Mouse (Mus musculus) cerebellum, adult 2 months (tissue): ENCODE data around the gene 4930503B20Rik. TPM values are rescaled to one million over a fixed set of nuclear protein-coding genes. Genes with fewer than 3 reads are reported as not detected.

ENCODE experiments used
- DNase-seq, 2 experiments: peaks; one replicate each; pipeline ENCODE4 v3.0.0; 2021
- H3K27ac ChIP-seq: fragments of 200-500 bp; 2 replicates; pipeline ENCODE4 v1.5.1; 2012; ENCODE audit warnings: low read length, control low read depth, inconsistent platforms; ENCODE audit not compliant: insufficient read depth
- H3K27me3 ChIP-seq: fragments of 200-500 bp; 2 replicates; pipeline ENCODE4 v1.6.1; 2012; ENCODE audit warnings: inconsistent platforms, mild to moderate bottlenecking, low read length, moderate library complexity; ENCODE audit not compliant: control insufficient read depth, insufficient read depth
- H3K4me1 ChIP-seq: fragments of 200-500 bp; 2 replicates; pipeline ENCODE4 v1.6.1; 2011; ENCODE audit warnings: low read length; ENCODE audit not compliant: control insufficient read depth, insufficient read depth
- H3K4me3 ChIP-seq: fragments of 200-500 bp; replicated peaks from 2 replicates; pipeline ENCODE3; 2011; ENCODE audit warnings: mild to moderate bottlenecking, low read depth, low read length, control low read depth; ENCODE audit not compliant: insufficient read depth
- CTCF ChIP-seq: fragments of 200-500 bp; IDR thresholded peaks from 2 replicates; pipeline ENCODE4 v1.5.1; 2011; ENCODE audit warnings: low read depth, mild to moderate bottlenecking, control low read depth, low read length, moderate library complexity, borderline replicate concordance; ENCODE audit not compliant: insufficient read depth
- POLR2A ChIP-seq: fragments of 200-500 bp; IDR thresholded peaks from 2 replicates; pipeline ENCODE4 v1.6.1; 2011; ENCODE audit warnings: low read length, control low read depth, borderline replicate concordance; ENCODE audit not compliant: insufficient read depth
- WGBS: fragments of 180-500 bp; shearing (Covaris S2); methylation state at CpG from one replicate; pipeline ENCODE4 v1.1.7; 2018; 5-methylcytosine and 5-hydroxymethylcytosine counted together
- polyA plus RNA-seq: library from polyadenylated mRNA; depleted of rRNA; stranded (reverse); fragments of >200 nt; gene quantifications from 2 replicates; pipeline ENCODE4 v1.2.3, GENCODE M21; 2012

Gene 4930503B20Rik
- polyA plus RNA-seq, 1 experiment, result not detected

- Histone ChIP-seq H3K4me3 (no peak overlapping the region), H3K4me1 (peaks cover 5% of the 10 kb centered on the region), H3K27me3 (no peaks in the 10 kb centered on the region), H3K27ac (peak overlapping the region; percentile 59)
- TF ChIP-seq POLR2A, result no peak
- no peak for TF ChIP-seq CTCF
- DNase-seq, result peak; percentile 83 to 94
- WGBS, result 9% methylated on average over 14 of the region's 14 CpGs
Observed at GRCm38 (mm10) chr3:146620555-146621249, 30.4 kb downstream of the 4930503B20Rik start.

DNA sequence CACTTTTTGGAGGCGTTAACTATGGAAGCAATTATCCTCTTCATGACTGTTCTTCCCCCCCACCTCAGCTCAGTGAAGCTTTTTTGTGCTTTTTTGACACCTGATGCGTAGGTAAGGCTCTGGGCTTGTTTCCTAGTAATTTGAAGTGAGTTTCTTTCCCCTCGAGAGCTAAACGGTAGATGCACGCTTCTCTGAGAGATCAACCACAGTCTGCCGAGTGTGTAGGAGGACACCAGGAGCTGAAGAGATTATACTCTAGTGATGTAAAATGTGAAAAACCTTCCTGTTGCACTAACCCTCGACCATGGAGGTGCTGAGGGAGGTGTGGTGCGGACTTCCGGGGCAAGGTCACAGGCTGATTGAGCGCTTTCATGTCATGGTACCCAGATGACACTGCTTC is 31.0 kb downstream of the 4930503B20Rik start:
- no peak for TF ChIP-seq CTCF
- TF ChIP-seq POLR2A, result no peak
- H3K4me3 ChIP-seq, result no peak overlapping the region
- H3K27me3 ChIP-seq, result no peaks in the 10 kb centered on the region
- peaks cover 5% of the 10 kb centered on the region for H3K4me1 ChIP-seq
- 31% methylated on average over 10 of the region's 10 CpGs for WGBS
- H3K27ac ChIP-seq, result peak overlapping the region; percentile 59
- DNase-seq, result no peak

DNA sequence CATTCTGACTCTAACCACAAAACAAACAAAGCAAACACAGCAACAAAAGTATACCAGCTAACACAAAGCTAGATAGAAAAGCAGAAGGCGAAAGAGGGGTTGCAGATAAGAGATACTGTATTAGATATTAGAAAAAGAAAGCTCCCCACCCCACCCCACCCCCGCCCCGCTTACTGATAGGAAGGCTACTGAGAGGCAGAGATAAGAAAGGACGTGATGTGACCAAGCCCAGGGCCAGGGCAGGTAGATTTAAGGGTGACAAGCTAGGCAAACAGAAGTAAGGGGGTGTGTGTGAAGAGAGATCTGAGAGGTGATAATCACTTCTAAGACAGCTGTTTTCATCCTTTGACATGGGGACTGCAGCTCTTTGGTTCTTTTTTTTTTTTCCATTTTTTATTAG is 32.8 kb downstream of the 4930503B20Rik start:
- Histone ChIP-seq H3K27me3 (no peaks in the 10 kb centered on the region), H3K4me3 (no peak overlapping the region), H3K4me1 (peaks cover 5% of the 10 kb centered on the region), H3K27ac (no peak overlapping the region)
- TF ChIP-seq CTCF (no peak), POLR2A (no peak)
- DNase-seq, result no peak
- 95% methylated on average over 4 of the region's 4 CpGs for WGBS

- no peak for TF ChIP-seq POLR2A
- no peak for TF ChIP-seq CTCF
Observed at GRCm38 (mm10) chr3:146617946-146618345, 33.2 kb downstream of the 4930503B20Rik start.

DNA sequence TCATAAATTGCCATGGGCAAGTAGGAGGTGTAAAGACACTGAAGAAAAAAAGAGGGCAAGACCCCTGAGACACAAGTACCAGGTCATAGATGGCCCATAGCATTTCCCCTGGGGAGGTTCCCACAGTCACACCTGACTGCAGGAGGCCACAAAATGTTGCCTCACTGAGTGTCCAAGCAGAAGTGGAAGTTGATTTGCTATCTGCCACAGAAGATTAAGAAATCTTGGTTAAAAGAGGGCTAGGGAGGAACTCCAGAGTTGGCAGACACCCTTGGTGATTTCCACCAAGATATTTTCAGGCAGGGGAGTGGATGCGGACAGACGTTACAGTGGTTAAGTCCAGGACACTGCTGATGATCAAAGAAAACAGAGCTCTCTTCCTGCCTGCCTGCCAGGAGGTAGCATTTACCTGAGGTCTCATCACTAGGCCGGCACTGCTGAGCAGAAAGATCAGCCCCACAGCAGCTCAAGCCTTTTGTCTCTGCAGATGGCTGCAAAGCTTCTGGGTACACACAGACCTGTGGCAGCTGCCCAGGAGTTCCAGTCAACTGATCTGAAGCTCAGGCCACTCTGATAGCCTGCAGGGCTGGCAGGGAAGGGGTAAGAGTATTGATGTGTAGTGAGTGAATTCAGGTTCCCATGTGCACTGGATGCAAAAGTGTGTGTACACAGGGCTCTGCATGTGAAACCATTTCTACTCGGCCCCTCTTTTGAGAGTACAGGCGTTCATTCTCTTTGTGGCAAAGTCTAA is 34.4 kb downstream of the 4930503B20Rik start:
- peaks cover 5% of the 10 kb centered on the region for H3K4me1 ChIP-seq
- H3K27ac ChIP-seq, result no peak overlapping the region
- no peak for DNase-seq
- 90% methylated on average over 5 of the region's 5 CpGs for WGBS
- no peak overlapping the region for H3K4me3 ChIP-seq
- TF ChIP-seq CTCF, result no peak
- TF ChIP-seq POLR2A, result no peak
- H3K27me3 ChIP-seq, result no peaks in the 10 kb centered on the region

More at GRCm38 (mm10) chr3:146617946-146618345, 33.2 kb downstream of the 4930503B20Rik start:
- peaks cover 5% of the 10 kb centered on the region for H3K4me1 ChIP-seq
- H3K27ac ChIP-seq, result no peak overlapping the region
- DNase-seq, result no peak
- H3K27me3 ChIP-seq, result no peaks in the 10 kb centered on the region
- no peak overlapping the region for H3K4me3 ChIP-seq

DNA sequence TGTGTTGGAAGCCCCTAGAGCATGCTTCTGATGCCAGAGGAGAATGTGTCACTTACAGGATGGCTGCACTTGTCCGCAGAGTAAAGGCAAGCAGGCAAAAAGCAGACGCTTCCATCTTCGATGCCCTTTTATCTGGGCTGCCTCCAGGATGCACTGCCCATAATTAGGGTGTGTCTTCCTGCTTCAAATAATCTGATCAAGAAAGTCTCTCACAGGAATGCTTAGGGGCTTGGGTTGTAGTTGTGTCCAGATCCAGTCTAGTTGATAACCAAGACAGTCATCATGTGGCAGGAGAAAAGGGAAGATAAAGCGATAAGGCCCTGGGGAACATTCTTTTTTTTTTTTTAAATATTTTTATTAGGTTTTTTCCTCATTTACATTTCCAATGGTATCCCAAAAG is 35.6 kb downstream of the 4930503B20Rik start, which contains the start of gene Dnase2b:
Gene Dnase2b (minus strand): TSS at position 101 of the 400 bp plus-strand sequence.
- 67% methylated on average over 4 of the region's 4 CpGs for WGBS

GRCm38 (mm10) chr3:146611821-146612220 is 39.3 kb downstream of the 4930503B20Rik start:
- Histone ChIP-seq H3K27ac (no peak overlapping the region), H3K4me1 (no peaks in the 10 kb centered on the region), H3K4me3 (no peak overlapping the region), H3K27me3 (no peaks in the 10 kb centered on the region)
- TF ChIP-seq CTCF (no peak), POLR2A (no peak)
- 47% methylated on average over 4 of the region's 4 CpGs for WGBS
- no peak for DNase-seq

More for the DNA sequence above, 35.6 kb downstream of the 4930503B20Rik start, which contains the start of gene Dnase2b:
- no peak within 1 kb of the TSS for H3K27ac ChIP-seq
- no peaks in the 10 kb centered on the region for H3K27me3 ChIP-seq
- TF ChIP-seq POLR2A (no peak), CTCF (no peak)
- H3K4me3 ChIP-seq, result no peak within 1 kb of the TSS
- no peak for DNase-seq
- H3K4me1 ChIP-seq, result peaks cover 3% of the 10 kb centered on the region; the same call in 1 of the 2 replicates

DNA sequence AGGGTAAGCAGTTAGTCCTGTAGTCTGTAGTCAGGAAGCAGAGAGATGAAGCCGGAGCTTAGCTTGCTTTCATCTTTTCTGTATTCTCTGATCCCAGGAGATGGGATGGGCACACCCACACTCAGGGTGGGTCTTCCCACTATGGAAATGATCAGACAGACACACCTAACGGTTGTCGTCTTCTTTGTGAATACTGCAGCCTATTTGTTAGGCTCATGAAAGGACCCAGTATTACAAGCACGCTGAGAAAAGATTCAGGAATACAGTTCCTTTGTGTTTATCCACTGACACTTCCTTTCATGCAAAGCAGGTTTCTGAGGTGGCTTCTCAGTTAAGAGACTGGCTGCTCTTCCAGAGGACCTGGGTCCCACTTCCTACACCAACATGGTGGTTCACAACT is 39.9 kb downstream of the 4930503B20Rik start:
- H3K4me3 ChIP-seq, result no peak overlapping the region
- H3K4me1 ChIP-seq, result no peaks in the 10 kb centered on the region
- WGBS, result 84% methylated on average over 4 of the region's 4 CpGs
- no peak for TF ChIP-seq POLR2A
- TF ChIP-seq CTCF, result no peak
- H3K27ac ChIP-seq, result no peak overlapping the region
- DNase-seq, result no peak
- H3K27me3 ChIP-seq, result no peaks in the 10 kb centered on the region
